Mouse (Mus musculus) Muller cell, postnatal 12 days (primary cell): ENCODE measurements around the gene Bahcc1.
A peak's percentile ranks its signal among the peaks of the same experiment; 100 is the strongest.

Experiments
- DNase-seq: peaks from one replicate; pipeline ENCODE4 v3.0.0-alpha.2; 2015; ENCODE audit errors: inconsistent ontology term

The Bahcc1 gene

GRCm38 (mm10) chr11:120315832-120316689 lies 83.3 kb downstream of the Bahcc1 start:
- DNase-seq = peak; percentile 97

GRCm38 (mm10) chr11:120316690-120317254 lies 84.0 kb downstream of the Bahcc1 start:
- DNase-seq = no peak

GRCm38 (mm10) chr11:120317456-120317855 lies 84.7 kb downstream of the Bahcc1 start:
- no peak for DNase-seq

- DNase-seq = no peak
Observed at GRCm38 (mm10) chr11:120319310-120319709, 86.6 kb downstream of the Bahcc1 start.

GRCm38 (mm10) chr11:120320156-120320555 lies 87.4 kb downstream of the Bahcc1 start:
- DNase-seq = no peak

GRCm38 (mm10) chr11:120335431-120336021 lies 102.8 kb downstream of the Bahcc1 start:
- DNase-seq = peak; percentile 50

GRCm38 (mm10) chr11:120337447-120337846 lies 104.7 kb downstream of the Bahcc1 start:
- DNase-seq = no peak

GRCm38 (mm10) chr11:120338786-120339185 lies 106.0 kb downstream of the Bahcc1 start:
- DNase-seq = no peak

- DNase-seq = no peak
Observed at GRCm38 (mm10) chr11:120339978-120340513, 107.3 kb downstream of the Bahcc1 start.

GRCm38 (mm10) chr11:120341661-120342060 lies 108.9 kb downstream of the Bahcc1 start:
- no peak for DNase-seq
